Mouse (Mus musculus) hindbrain, embryonic 15.5 days (tissue): ENCODE data around the gene Defb48. TPM values are rescaled to one million over a fixed set of nuclear protein-coding genes. Genes with fewer than 3 reads are reported as not detected.

Source experiments
- ATAC-seq: fragments of 200-750 bp; cut with Nextera tagmentation; 2 replicates; pipeline ENCODE4 v1.8.0; 2017; ENCODE audit warnings: low read depth, moderate number of reproducible peaks, moderate TSS enrichment; ENCODE audit not compliant: low FRiP score
- H3K27ac ChIP-seq: fragments of 300-500 bp; sonication (generic); replicated peaks from 2 replicates; pipeline ENCODE4 v1.5.1; 2015; ENCODE audit warnings: mild to moderate bottlenecking, inconsistent platforms
- H3K27me3 ChIP-seq: fragments of 300-500 bp; sonication (generic); 2 replicates; pipeline ENCODE4 v1.6.1; 2015; ENCODE audit warnings: control low read depth, inconsistent platforms
- H3K36me3 ChIP-seq: fragments of 300-500 bp; sonication (generic); 2 replicates; pipeline ENCODE4 v1.6.1; 2015; ENCODE audit warnings: control low read depth, inconsistent platforms
- H3K4me1 ChIP-seq: fragments of 300-500 bp; sonication (generic); replicated peaks from 2 replicates; pipeline ENCODE4 v1.6.1; 2015; ENCODE audit warnings: control low read depth, inconsistent platforms
- H3K4me2 ChIP-seq: fragments of 300-500 bp; sonication (generic); 2 replicates; pipeline ENCODE4 v1.6.1; 2015; ENCODE audit warnings: moderate library complexity, mild to moderate bottlenecking, inconsistent platforms
- H3K4me3 ChIP-seq: fragments of 300-500 bp; sonication (generic); 2 replicates; pipeline ENCODE4 v1.5.1; 2015; ENCODE audit warnings: mild to moderate bottlenecking, inconsistent platforms
- H3K9ac ChIP-seq: fragments of 300-500 bp; sonication (generic); 2 replicates; pipeline ENCODE4 v1.6.1; 2015; ENCODE audit warnings: inconsistent platforms
- H3K9me3 ChIP-seq: fragments of 300-500 bp; sonication (generic); 2 replicates; pipeline ENCODE4 v1.6.1; 2016; ENCODE audit warnings: control low read depth, inconsistent platforms
- WGBS: fragments of 180-500 bp; shearing (Covaris S2); methylation state at CpG from one replicate; pipeline ENCODE4 v1.1.7; 2015; 5-methylcytosine and 5-hydroxymethylcytosine counted together
- polyA plus RNA-seq: library from polyadenylated mRNA; unstranded; fragments of >200 nt; fragmentation: Nextera tagmentation; extraction: Ambion mirVana; gene quantifications from 2 replicates; pipeline ENCODE4 v1.2.1, GENCODE M21; 2015

The Defb48 gene
- polyA plus RNA-seq = not detected in 2 replicates

DNA sequence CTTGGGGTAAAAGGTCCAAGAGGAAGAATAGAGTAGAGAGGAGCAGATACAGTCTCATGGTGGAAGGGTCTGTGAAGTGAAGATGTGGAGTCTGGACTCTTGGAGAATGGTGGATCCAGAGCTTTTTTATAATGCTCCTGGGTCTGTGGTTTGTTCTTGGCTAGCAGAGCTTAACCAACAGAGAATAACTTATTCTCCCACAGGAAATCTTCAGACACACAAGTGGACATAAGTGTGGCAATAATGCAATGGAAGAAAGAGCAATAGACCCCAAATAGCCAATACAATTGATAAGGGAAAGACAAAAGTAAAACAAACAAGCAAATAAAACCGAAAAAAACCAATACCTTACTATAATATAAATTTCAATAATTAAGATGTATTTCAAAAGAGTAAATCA is at the start of gene Defb48:
Gene Defb48 (minus strand): TSS at position 101 of the 400 bp plus-strand sequence.
- Histone ChIP-seq H3K36me3 (no peaks in the 10 kb centered on the region), H3K4me3 (no peak within 1 kb of the TSS), H3K9ac (no peak within 1 kb of the TSS), H3K4me2 (no peak within 1 kb of the TSS), H3K4me1 (no peaks in the 10 kb centered on the region), H3K27me3 (no peaks in the 10 kb centered on the region), H3K9me3 (no peaks in the 10 kb centered on the region), H3K27ac (no peak within 1 kb of the TSS)
- WGBS = 78% methylated on average over 1 of the region's 1 CpGs
- ATAC-seq = no peak

- no peaks in the 10 kb centered on the region for H3K27me3 ChIP-seq
- H3K9me3 ChIP-seq = no peaks in the 10 kb centered on the region
- no peaks in the 10 kb centered on the region for H3K36me3 ChIP-seq
- WGBS = 58% methylated on average over 6 of the region's 6 CpGs
- no peak overlapping the region for H3K27ac ChIP-seq
- no peak for ATAC-seq
- H3K4me1 ChIP-seq = no peaks in the 10 kb centered on the region
- H3K4me3 ChIP-seq = no peak overlapping the region
- no peak overlapping the region for H3K4me2 ChIP-seq
- no peak overlapping the region for H3K9ac ChIP-seq
Observed at GRCm38 (mm10) chr14:63020524-63021156, 36.3 kb upstream of the Defb48 start.

DNA sequence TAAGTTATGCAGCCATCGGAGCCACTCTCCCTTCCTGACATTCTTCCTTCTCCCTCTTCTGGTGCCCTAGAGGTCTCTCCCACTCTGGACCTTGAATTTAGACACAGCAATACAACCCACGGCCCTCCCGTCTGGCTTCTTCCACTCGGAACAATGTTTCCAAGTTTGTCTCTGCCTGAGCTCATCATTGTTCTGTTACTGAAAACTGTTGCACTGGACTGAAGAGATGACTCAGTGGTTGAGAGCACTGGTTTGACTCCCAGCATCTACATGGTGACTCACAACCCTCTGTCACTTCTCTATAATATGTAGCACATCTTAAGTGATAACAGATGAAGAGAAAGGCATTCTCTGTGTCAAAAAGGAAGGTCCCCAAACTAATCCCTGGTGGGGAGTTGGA is 30.4 kb upstream of the Defb48 start:
- H3K4me2 ChIP-seq = no peak overlapping the region
- 87% methylated on average over 4 of the region's 4 CpGs for WGBS
- H3K36me3 ChIP-seq = no peaks in the 10 kb centered on the region
- H3K9me3 ChIP-seq = no peaks in the 10 kb centered on the region
- no peak overlapping the region for H3K27ac ChIP-seq
- ATAC-seq = no peak
- no peak overlapping the region for H3K9ac ChIP-seq
- no peaks in the 10 kb centered on the region for H3K4me1 ChIP-seq
- no peaks in the 10 kb centered on the region for H3K27me3 ChIP-seq
- no peak overlapping the region for H3K4me3 ChIP-seq

DNA sequence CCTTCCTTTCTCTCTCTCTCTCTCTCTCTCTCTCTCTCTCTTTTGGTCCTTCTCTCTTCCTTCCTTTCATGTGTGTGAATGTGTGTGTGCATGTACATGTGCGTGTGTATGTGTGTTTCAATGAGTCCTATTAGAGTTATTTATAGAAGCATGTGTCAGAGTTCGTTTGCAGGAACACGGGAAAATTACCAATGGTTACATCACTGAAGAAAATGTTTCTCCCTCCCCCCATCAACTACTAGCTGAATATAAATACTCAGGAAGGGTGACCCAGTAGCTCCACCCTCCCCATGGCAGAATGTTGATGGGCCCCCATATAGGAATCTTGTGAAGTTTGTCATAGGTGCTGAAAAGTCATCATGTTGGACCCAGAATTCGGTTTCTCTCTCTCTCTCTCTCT is 28.8 kb upstream of the Defb48 start:
- Histone ChIP-seq H3K9ac (no peak overlapping the region), H3K9me3 (no peaks in the 10 kb centered on the region), H3K36me3 (no peaks in the 10 kb centered on the region), H3K4me1 (no peaks in the 10 kb centered on the region), H3K27ac (no peak overlapping the region), H3K27me3 (no peaks in the 10 kb centered on the region), H3K4me3 (no peak overlapping the region), H3K4me2 (no peak overlapping the region)
- WGBS = 90% methylated on average over 4 of the region's 4 CpGs
- ATAC-seq = no peak

GRCm38 (mm10) chr14:63011471-63011870 is 27.2 kb upstream of the Defb48 start, which contains the start of gene Defb43:
Defb43 (plus strand) TSS chr14:63011771.
- H3K4me2 ChIP-seq = no peak within 1 kb of the TSS
- H3K36me3 ChIP-seq = no peaks in the 10 kb centered on the region
- no peak within 1 kb of the TSS for H3K27ac ChIP-seq
- 97% methylated on average over 5 of the region's 5 CpGs for WGBS
- no peaks in the 10 kb centered on the region for H3K9me3 ChIP-seq
- H3K27me3 ChIP-seq = no peaks in the 10 kb centered on the region
- H3K9ac ChIP-seq = no peak within 1 kb of the TSS
- no peak within 1 kb of the TSS for H3K4me3 ChIP-seq
- ATAC-seq = no peak
- H3K4me1 ChIP-seq = no peaks in the 10 kb centered on the region

DNA sequence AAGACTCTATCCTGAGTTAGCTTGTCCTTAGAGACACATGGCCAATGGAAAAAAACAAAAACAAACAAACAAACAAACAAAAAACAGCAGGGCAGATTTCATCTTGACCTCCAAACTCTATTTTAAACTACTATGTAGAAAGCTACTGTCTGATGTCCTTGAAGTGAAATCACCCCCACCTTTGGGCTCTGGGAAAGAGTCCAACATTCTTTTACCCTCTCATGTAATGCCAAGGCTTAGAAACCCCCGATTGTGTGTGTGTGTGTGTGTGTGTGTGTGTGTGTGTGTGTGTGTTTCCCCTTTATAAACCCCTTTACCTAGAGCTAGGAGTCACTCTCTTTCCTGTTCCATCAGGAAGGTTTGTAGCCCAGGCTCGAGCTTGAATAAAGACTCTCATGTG is 18.3 kb upstream of the Defb48 start:
- ATAC-seq = no peak
- H3K4me3 ChIP-seq = no peak overlapping the region
- H3K27me3 ChIP-seq = no peaks in the 10 kb centered on the region
- 81% methylated on average over 2 of the region's 2 CpGs for WGBS
- H3K36me3 ChIP-seq = no peaks in the 10 kb centered on the region
- H3K4me1 ChIP-seq = no peaks in the 10 kb centered on the region
- H3K9me3 ChIP-seq = no peaks in the 10 kb centered on the region
- no peak overlapping the region for H3K27ac ChIP-seq
- H3K4me2 ChIP-seq = no peak overlapping the region
- no peak overlapping the region for H3K9ac ChIP-seq

DNA sequence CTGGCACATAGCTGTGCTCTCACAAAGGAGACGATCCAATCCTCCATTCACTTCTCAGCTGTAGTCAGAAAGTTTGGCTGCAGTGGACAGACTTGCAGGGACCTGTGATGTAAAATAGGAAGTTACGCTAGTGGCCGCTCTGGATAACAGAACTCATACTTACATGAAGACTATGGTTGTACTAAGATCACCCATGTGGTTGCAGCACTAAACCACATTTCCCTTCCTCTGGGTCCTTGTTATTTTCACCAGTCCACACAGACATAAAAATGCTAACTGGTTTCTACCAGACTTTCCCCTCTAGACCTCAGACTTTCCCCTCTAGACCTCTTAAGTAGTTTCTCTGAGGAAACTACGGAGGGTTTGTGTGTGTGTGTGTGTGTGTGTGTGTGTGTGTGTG is 14.7 kb upstream of the Defb48 start:
- WGBS = 90% methylated on average over 4 of the region's 4 CpGs
- Histone ChIP-seq H3K36me3 (no peaks in the 10 kb centered on the region), H3K4me2 (no peak overlapping the region), H3K4me1 (no peaks in the 10 kb centered on the region), H3K4me3 (no peak overlapping the region), H3K27me3 (no peaks in the 10 kb centered on the region), H3K9me3 (no peaks in the 10 kb centered on the region), H3K27ac (no peak overlapping the region), H3K9ac (no peak overlapping the region)
- no peak for ATAC-seq

DNA sequence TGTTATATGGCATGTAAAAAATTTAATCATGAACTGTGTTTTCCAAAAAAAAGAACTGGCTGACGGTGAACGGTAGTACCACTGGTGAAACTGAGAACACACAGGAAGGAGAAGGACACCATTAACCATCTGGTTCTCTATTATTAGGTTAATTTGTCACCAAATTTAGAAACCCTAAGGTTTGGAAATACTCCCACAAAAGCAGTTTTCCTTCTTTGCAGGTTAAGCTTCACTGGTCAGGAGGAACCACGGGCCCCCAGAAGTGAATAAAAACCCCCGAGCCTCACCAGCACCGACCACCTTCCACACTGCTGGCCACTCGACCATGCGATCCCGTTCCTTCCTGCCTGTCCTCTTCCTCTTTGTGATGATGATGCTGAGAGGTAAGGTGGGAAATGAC is 13.5 kb upstream of the Defb48 start, which contains the start of gene Defb47:
Gene Defb47 (plus strand): TSS at position 301 of the 400 bp plus-strand sequence.
- H3K9ac ChIP-seq = no peak within 1 kb of the TSS
- no peaks in the 10 kb centered on the region for H3K36me3 ChIP-seq
- no peaks in the 10 kb centered on the region for H3K9me3 ChIP-seq
- H3K4me1 ChIP-seq = no peaks in the 10 kb centered on the region
- no peak within 1 kb of the TSS for H3K4me3 ChIP-seq
- ATAC-seq = no peak
- 89% methylated on average over 8 of the region's 8 CpGs for WGBS
- no peaks in the 10 kb centered on the region for H3K27me3 ChIP-seq
- H3K27ac ChIP-seq = no peak within 1 kb of the TSS
- H3K4me2 ChIP-seq = no peak within 1 kb of the TSS

- H3K36me3 ChIP-seq = no peaks in the 10 kb centered on the region
- no peak overlapping the region for H3K27ac ChIP-seq
- ATAC-seq = no peak
- WGBS = 63% methylated on average over 7 of the region's 7 CpGs
- H3K4me1 ChIP-seq = no peaks in the 10 kb centered on the region
- no peak overlapping the region for H3K9ac ChIP-seq
- H3K9me3 ChIP-seq = no peaks in the 10 kb centered on the region
- no peaks in the 10 kb centered on the region for H3K27me3 ChIP-seq
- H3K4me2 ChIP-seq = no peak overlapping the region
- no peak overlapping the region for H3K4me3 ChIP-seq
Observed at GRCm38 (mm10) chr14:62991849-62992510, 7.7 kb upstream of the Defb48 start.

DNA sequence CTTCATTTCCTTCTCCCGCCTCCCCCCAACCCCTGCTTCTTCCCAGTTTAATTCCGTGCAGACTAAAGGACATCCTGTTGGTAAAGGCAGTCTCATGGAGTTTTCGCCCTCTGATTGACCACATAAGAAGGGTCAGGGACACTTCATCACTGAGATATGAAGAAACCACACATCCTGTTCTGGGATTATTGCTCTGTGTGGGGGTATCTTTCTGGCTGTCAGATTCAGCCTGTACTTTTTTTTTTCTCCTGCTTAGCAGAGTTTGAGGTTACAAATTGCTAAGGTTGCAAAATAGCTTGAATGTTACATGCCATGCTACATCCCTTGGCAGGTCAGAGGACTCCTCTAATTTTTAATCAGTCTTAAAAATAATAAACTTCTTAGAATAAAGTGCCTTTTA is 7.0 kb upstream of the Defb48 start:
- no peak overlapping the region for H3K4me3 ChIP-seq
- H3K27me3 ChIP-seq = no peaks in the 10 kb centered on the region
- ATAC-seq = no peak
- no peak overlapping the region for H3K4me2 ChIP-seq
- no peak overlapping the region for H3K27ac ChIP-seq
- WGBS = 86% methylated on average over 3 of the region's 3 CpGs
- no peak overlapping the region for H3K9ac ChIP-seq
- H3K4me1 ChIP-seq = no peaks in the 10 kb centered on the region
- H3K9me3 ChIP-seq = no peaks in the 10 kb centered on the region
- no peaks in the 10 kb centered on the region for H3K36me3 ChIP-seq

DNA sequence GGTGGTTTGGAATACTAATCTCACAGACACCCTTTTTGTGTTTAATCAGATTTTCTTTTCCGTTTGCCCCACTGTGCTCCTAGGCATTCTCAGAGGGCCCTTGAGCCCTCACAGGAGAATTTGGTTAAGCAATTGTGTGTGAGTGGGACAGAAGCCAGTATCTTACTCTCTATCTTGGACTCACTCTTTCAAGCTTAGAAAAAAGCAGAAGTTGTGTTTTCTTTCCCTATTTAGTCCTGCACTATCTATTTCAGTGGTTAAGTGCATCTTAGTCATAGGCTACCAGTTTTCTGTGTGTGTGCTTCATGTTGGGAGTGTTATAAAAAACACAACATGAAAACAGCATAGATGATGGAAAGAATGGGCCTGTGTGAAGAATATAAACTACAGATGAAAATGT is 4.5 kb downstream of the Defb48 start:
- H3K4me3 ChIP-seq = no peak overlapping the region
- H3K27me3 ChIP-seq = no peaks in the 10 kb centered on the region
- H3K36me3 ChIP-seq = no peaks in the 10 kb centered on the region
- no peak overlapping the region for H3K27ac ChIP-seq
- H3K9me3 ChIP-seq = no peaks in the 10 kb centered on the region
- H3K4me1 ChIP-seq = no peaks in the 10 kb centered on the region
- ATAC-seq = no peak
- H3K4me2 ChIP-seq = no peak overlapping the region
- whole genome bisulfite sequencing = 92% methylated on average over 1 of the region's 1 CpGs
- H3K9ac ChIP-seq = no peak overlapping the region

- no peak overlapping the region for H3K27ac ChIP-seq
- no peak overlapping the region for H3K4me2 ChIP-seq
- no peaks in the 10 kb centered on the region for H3K9me3 ChIP-seq
- H3K4me3 ChIP-seq = no peak overlapping the region
- ATAC-seq = no peak
- no peak overlapping the region for H3K9ac ChIP-seq
- H3K27me3 ChIP-seq = no peaks in the 10 kb centered on the region
- WGBS = 14% methylated on average over 5 of the region's 5 CpGs
- no peaks in the 10 kb centered on the region for H3K4me1 ChIP-seq
- no peaks in the 10 kb centered on the region for H3K36me3 ChIP-seq
Observed at GRCm38 (mm10) chr14:62975046-62975445, 9.3 kb downstream of the Defb48 start.
